Mouse (Mus musculus) myocyte (in vitro differentiated cells): ENCODE measurements at regions not wholly inside any gene's neighbourhood (a gene's known extent, or its start where the extent isn't known, plus 50 kb on each side); places are given as distances from the start of the nearest gene placed in this dataset.

Source experiments
- H3K27me3 ChIP-seq: one replicate; pipeline ENCODE4 v1.6.1; 2011; ENCODE audit not compliant: control insufficient read depth, insufficient read depth, insufficient read length
- H3K36me3 ChIP-seq: one replicate; pipeline ENCODE4 v1.6.1; 2011; ENCODE audit not compliant: control insufficient read depth, insufficient read depth
- H3K4me2 ChIP-seq: one replicate; pipeline ENCODE4 v1.6.1; 2011; ENCODE audit warnings: low read depth, control low read depth
- H3K4me3 ChIP-seq: one replicate; pipeline ENCODE4 v1.5.1; 2011; ENCODE audit warnings: mild to moderate bottlenecking, control low read depth, moderate library complexity
- H3K79me2 ChIP-seq: one replicate; pipeline ENCODE4 v1.6.1; 2011; ENCODE audit not compliant: control insufficient read depth, insufficient read depth
- H3ac ChIP-seq: one replicate; pipeline ENCODE4 v1.6.1; 2011; ENCODE audit not compliant: control insufficient read depth, insufficient read length
- CEBPB ChIP-seq: IDR thresholded peaks from 2 replicates; pipeline ENCODE4 v1.6.1; 2011; ENCODE audit warnings: mild to moderate bottlenecking, moderate library complexity; ENCODE audit not compliant: poor library complexity, insufficient read depth, severe bottlenecking
- E2F4 ChIP-seq: IDR thresholded peaks from one replicate; pipeline ENCODE4 v1.6.1; 2011; ENCODE audit warnings: mild to moderate bottlenecking, control low read depth, moderate library complexity; ENCODE audit not compliant: insufficient read depth
- MAX ChIP-seq: IDR thresholded peaks from one replicate; pipeline ENCODE4 v1.6.1; 2011; ENCODE audit warnings: low read depth, mild to moderate bottlenecking, control low read depth
- MYOD1 ChIP-seq, 3 experiments: IDR thresholded peaks; one replicate each; pipeline ENCODE4 v1.6.1; 2011; ENCODE audit warnings: control low read depth in 2 of 3, low read depth in 2 of 3, mild to moderate bottlenecking in 2 of 3, moderate library complexity in 1 of 3; ENCODE audit not compliant: insufficient read length in 2 of 3, control insufficient read depth in 1 of 3
- MYOG ChIP-seq, 3 experiments: IDR thresholded peaks; one replicate each; pipeline ENCODE4 v1.6.1; 2011; ENCODE audit warnings: control low read depth in 2 of 3, low read depth in 2 of 3, mild to moderate bottlenecking in 2 of 3; ENCODE audit not compliant: insufficient read length in 2 of 3, control insufficient read depth in 1 of 3, insufficient read depth in 1 of 3
- POLR2A ChIP-seq: IDR thresholded peaks from one replicate; pipeline ENCODE4 v1.6.1; 2011; ENCODE audit warnings: low read depth, mild to moderate bottlenecking, control low read depth, moderate library complexity; ENCODE audit not compliant: insufficient read length
- POLR2AphosphoS2 ChIP-seq: IDR thresholded peaks from one replicate; pipeline ENCODE4 v1.6.1; 2011; ENCODE audit warnings: low read depth, control low read depth; ENCODE audit not compliant: insufficient read length
- REST ChIP-seq: IDR thresholded peaks from one replicate; pipeline ENCODE4 v1.6.1; 2011; ENCODE audit warnings: mild to moderate bottlenecking, control low read depth, moderate library complexity; ENCODE audit not compliant: insufficient read depth, insufficient read length
- SRF ChIP-seq: IDR thresholded peaks from one replicate; pipeline ENCODE4 v1.6.1; 2011; ENCODE audit warnings: low read depth; ENCODE audit not compliant: control insufficient read depth, insufficient read length
- TCF12 ChIP-seq: IDR thresholded peaks from one replicate; pipeline ENCODE4 v1.6.1; 2011; ENCODE audit warnings: mild to moderate bottlenecking, control low read depth; ENCODE audit not compliant: poor library complexity, insufficient read depth, severe bottlenecking
- TCF3 ChIP-seq: IDR thresholded peaks from one replicate; pipeline ENCODE4 v1.6.1; 2011; ENCODE audit warnings: low read depth, control low read depth; ENCODE audit not compliant: insufficient read length
- USF1 ChIP-seq: IDR thresholded peaks from one replicate; pipeline ENCODE4 v1.6.1; 2011; ENCODE audit warnings: low read depth, mild to moderate bottlenecking, control low read depth, moderate library complexity

GRCm38 (mm10) chr9:23158499-23158898 is 64.4 kb upstream of the Bmper start:
- Histone ChIP-seq H3K4me2 (no peak overlapping the region), H3K27me3 (no peaks in the 10 kb centered on the region), H3K4me3 (no peak overlapping the region), H3K79me2 (no peaks in the 10 kb centered on the region), H3ac (no peak overlapping the region), H3K36me3 (no peaks in the 10 kb centered on the region)
- TF ChIP-seq TCF3 (no peak), E2F4 (no peak), POLR2A (no peak), MYOG (IDR thresholded peaks at IDR 0.05; ENCODE audit: control insufficient read depth in 1 of 3, insufficient read depth in 1 of 3, insufficient read length in 2 of 3, low read depth in 2 of 3) (no peak), MAX (no peak), MYOD1 (IDR thresholded peaks at IDR 0.05; ENCODE audit: control insufficient read depth in 1 of 3, insufficient read length in 2 of 3, low read depth in 2 of 3) (no peak), SRF (no peak), CEBPB (no peak), TCF12 (no peak), USF1 (no peak), REST (no peak), POLR2AphosphoS2 (no peak)

DNA sequence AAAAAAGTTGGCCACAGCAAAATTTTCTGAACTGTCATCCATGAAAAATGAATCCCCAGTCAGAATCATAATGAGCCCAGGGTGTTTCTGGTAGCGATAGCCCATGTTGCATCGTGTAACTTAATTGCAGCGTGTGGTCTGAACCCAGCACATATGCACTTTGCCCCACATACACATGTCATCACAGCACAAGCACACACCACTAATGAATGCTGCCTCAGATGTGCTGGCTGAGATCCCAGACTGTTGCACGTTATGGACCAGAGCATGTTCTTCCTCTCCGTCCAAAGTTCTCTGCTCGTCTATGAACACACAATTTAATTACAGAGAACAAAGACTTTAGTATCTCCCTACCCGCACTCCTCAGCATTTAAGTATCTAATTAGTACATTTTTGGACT is 61.5 kb upstream of the Bmper start:
- TF ChIP-seq USF1 (no peak), TCF3 (no peak), REST (no peak), MAX (no peak), MYOG (IDR thresholded peaks at IDR 0.05; ENCODE audit: control insufficient read depth in 1 of 3, insufficient read depth in 1 of 3, insufficient read length in 2 of 3, low read depth in 2 of 3) (no peak), POLR2AphosphoS2 (no peak), POLR2A (no peak), E2F4 (no peak), TCF12 (no peak), SRF (no peak), MYOD1 (IDR thresholded peaks at IDR 0.05; ENCODE audit: control insufficient read depth in 1 of 3, insufficient read length in 2 of 3, low read depth in 2 of 3) (no peak), CEBPB (no peak)
- H3K27me3 ChIP-seq = no peaks in the 10 kb centered on the region

DNA sequence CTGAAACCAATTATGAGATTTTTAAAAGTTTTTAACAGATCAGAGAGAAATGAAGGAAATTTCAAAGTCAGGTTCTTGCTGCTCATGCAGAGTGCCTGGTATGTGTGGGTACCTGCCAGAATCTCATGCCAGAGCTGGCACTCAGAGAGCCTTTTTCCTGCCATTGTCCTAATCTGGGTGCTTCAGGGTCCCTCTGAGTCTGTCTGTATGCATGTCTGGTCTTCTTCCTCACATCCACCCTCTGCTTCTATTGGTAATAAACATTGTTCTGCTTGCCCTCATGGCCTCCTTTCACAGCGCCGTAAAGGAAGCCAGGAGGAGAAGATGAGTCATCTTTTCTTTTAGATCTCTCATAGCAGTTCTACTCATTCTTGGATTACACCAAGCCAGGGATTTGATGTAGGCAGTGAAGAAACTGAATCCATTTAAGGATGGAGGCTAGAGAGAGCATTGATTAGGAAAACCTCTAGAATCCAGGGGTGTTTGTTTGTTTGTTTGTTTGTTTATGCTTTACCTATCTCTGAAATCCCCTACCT is 55.8 kb upstream of the Bmper start:
- no peaks in the 10 kb centered on the region for H3K36me3 ChIP-seq
- TF ChIP-seq CEBPB (no peak), POLR2AphosphoS2 (no peak), MYOD1 (IDR thresholded peaks at IDR 0.05; ENCODE audit: control insufficient read depth in 1 of 3, insufficient read length in 2 of 3, low read depth in 2 of 3) (no peak), E2F4 (no peak), USF1 (no peak), TCF12 (no peak), REST (no peak), POLR2A (no peak), MYOG (IDR thresholded peaks at IDR 0.05; ENCODE audit: control insufficient read depth in 1 of 3, insufficient read depth in 1 of 3, insufficient read length in 2 of 3, low read depth in 2 of 3) (no peak), MAX (no peak), SRF (no peak), TCF3 (no peak)
- peak overlapping the region; percentile 64 for H3K4me2 ChIP-seq
- H3K27me3 ChIP-seq = no peaks in the 10 kb centered on the region
- no peak overlapping the region for H3K4me3 ChIP-seq
- H3K79me2 ChIP-seq = no peaks in the 10 kb centered on the region
- no peak overlapping the region for H3ac ChIP-seq

More for the DNA sequence above, 61.5 kb upstream of the Bmper start:
- H3K4me2 ChIP-seq = no peak overlapping the region
- H3K36me3 ChIP-seq = no peaks in the 10 kb centered on the region
- H3K4me3 ChIP-seq = no peak overlapping the region
- no peak overlapping the region for H3ac ChIP-seq
- no peaks in the 10 kb centered on the region for H3K79me2 ChIP-seq

DNA sequence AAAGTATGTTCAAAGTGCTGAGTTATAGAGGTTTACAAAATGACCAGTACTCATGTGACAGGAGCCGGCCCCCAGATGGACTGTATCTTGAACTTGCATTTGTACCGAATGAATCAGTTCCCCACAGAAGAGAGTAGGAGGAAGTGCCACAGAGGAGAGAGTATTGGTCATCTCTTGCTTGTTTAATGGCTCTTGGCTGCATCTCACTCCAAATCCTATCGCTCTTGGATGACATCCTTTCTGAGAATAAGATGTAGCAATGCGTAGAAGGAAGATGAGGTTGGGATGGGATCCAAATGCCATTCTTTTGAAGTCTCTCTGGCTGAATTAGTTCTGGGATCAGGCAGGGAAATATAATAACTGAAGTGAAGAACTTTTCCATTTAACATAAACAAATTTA is 55.2 kb upstream of the Bmper start:
- Histone ChIP-seq H3K4me3 (no peak overlapping the region), H3K27me3 (no peaks in the 10 kb centered on the region), H3ac (no peak overlapping the region), H3K36me3 (no peaks in the 10 kb centered on the region), H3K4me2 (peak overlapping the region; percentile 64), H3K79me2 (no peaks in the 10 kb centered on the region)
- TF ChIP-seq MAX = no peak
- no peak for TF ChIP-seq SRF
- no peak for TF ChIP-seq MYOG (IDR thresholded peaks at IDR 0.05; ENCODE audit: control insufficient read depth in 1 of 3, insufficient read depth in 1 of 3, insufficient read length in 2 of 3, low read depth in 2 of 3)
- no peak for TF ChIP-seq TCF3
- TF ChIP-seq TCF12 = no peak
- peak; percentile 71; the same call in 1 of the 2 replicates for TF ChIP-seq CEBPB
- no peak for TF ChIP-seq REST
- TF ChIP-seq POLR2AphosphoS2 = no peak
- TF ChIP-seq USF1 = peak; percentile 16
- TF ChIP-seq E2F4 = no peak
- TF ChIP-seq MYOD1 (IDR thresholded peaks at IDR 0.05; ENCODE audit: control insufficient read depth in 1 of 3, insufficient read length in 2 of 3, low read depth in 2 of 3) = no peak
- no peak for TF ChIP-seq POLR2A

- Histone ChIP-seq H3K4me3 (no peak overlapping the region), H3K36me3 (no peaks in the 10 kb centered on the region), H3K4me2 (peak overlapping the region; percentile 64), H3K79me2 (no peaks in the 10 kb centered on the region), H3K27me3 (no peaks in the 10 kb centered on the region), H3ac (no peak overlapping the region)
- peak in 2 of 3 experiments; percentile 45 to 65 for TF ChIP-seq MYOD1 (IDR thresholded peaks at IDR 0.05; ENCODE audit: control insufficient read depth in 1 of 3, insufficient read length in 2 of 3, low read depth in 2 of 3)
- no peak for TF ChIP-seq POLR2AphosphoS2
Measured at GRCm38 (mm10) chr9:23168149-23168548, 54.7 kb upstream of the Bmper start.
